Mouse (Mus musculus) midbrain, embryonic 10.5 days (tissue): ENCODE measurements around the gene Acsl1. TPM values are rescaled to one million over a fixed set of nuclear protein-coding genes. Genes with fewer than 3 reads are reported as not detected.

Experiments used
- DNase-seq: peaks from one replicate; pipeline ENCODE4 v3.0.0-alpha.2; 2017; ENCODE audit warnings: low spot score
- H3K27ac ChIP-seq: fragments of 300-500 bp; sonication (generic); replicated peaks from 2 replicates; pipeline ENCODE4 v1.5.1; 2016; ENCODE audit warnings: mild to moderate bottlenecking
- H3K27me3 ChIP-seq: fragments of 300-500 bp; sonication (generic); 2 replicates; pipeline ENCODE4 v1.6.1; 2016; ENCODE audit warnings: low read depth, mild to moderate bottlenecking; ENCODE audit not compliant: poor library complexity, severe bottlenecking
- H3K36me3 ChIP-seq: fragments of 300-500 bp; sonication (generic); 2 replicates; pipeline ENCODE4 v1.6.1; 2016; ENCODE audit warnings: mild to moderate bottlenecking, moderate library complexity
- H3K4me1 ChIP-seq: fragments of 300-500 bp; sonication (generic); 2 replicates; pipeline ENCODE4 v1.6.1; 2016
- H3K4me3 ChIP-seq: fragments of 300-500 bp; sonication (generic); 2 replicates; pipeline ENCODE4 v1.5.1; 2016; ENCODE audit warnings: mild to moderate bottlenecking, moderate library complexity
- H3K9me3 ChIP-seq: fragments of 300-500 bp; sonication (generic); replicated peaks from 2 replicates; pipeline ENCODE4 v1.6.1; 2016; ENCODE audit warnings: mild to moderate bottlenecking
- WGBS: fragments of 180-500 bp; shearing (Covaris S2); methylation state at CpG from one replicate; pipeline ENCODE4 v1.1.7; 2016; 5-methylcytosine and 5-hydroxymethylcytosine counted together
- polyA plus RNA-seq: library from polyadenylated mRNA; unstranded; fragments of >200 nt; fragmentation: Nextera tagmentation; extraction: Ambion mirVana; gene quantifications from 2 replicates; pipeline ENCODE4 v1.2.1, GENCODE M21; 2016

Acsl1 gene
- polyA plus RNA-seq, 1 experiment from 2014 or later, result 6.8 TPM

- peaks cover 20% of the 10 kb centered on the region for H3K36me3 ChIP-seq
- peak; percentile 99 for DNase-seq
- H3K4me1 ChIP-seq, result peaks cover 15% of the 10 kb centered on the region
- no peaks in the 10 kb centered on the region for H3K27me3 ChIP-seq
- WGBS, result under 1% methylated on average over 50 of the region's 50 CpGs
- peak within 1 kb of the TSS; percentile 78 for H3K4me3 ChIP-seq
- H3K9me3 ChIP-seq, result no peaks in the 10 kb centered on the region
- H3K27ac ChIP-seq, result peak within 1 kb of the TSS; percentile 83
These were observed 81.0 kb downstream of the Acsl1 start, which contains the start of gene Cenpu for GRCm38 (mm10) chr8:46551615-46552440. Gene Cenpu, plus strand, starts transcription at chr8:46552028.

- Histone ChIP-seq H3K36me3 (peaks cover 26% of the 10 kb centered on the region), H3K4me3 (peak overlapping the region; percentile 78)
These were observed 81.6 kb downstream of the Acsl1 start for GRCm38 (mm10) chr8:46552441-46552765.

GRCm38 (mm10) chr8:46559428-46559827, 88.6 kb downstream of the Acsl1 start:
- H3K36me3 ChIP-seq, result peaks cover 87% of the 10 kb centered on the region
- DNase-seq, result no peak
- WGBS, result 77% methylated on average over 6 of the region's 6 CpGs

More at GRCm38 (mm10) chr8:46552441-46552765, 81.6 kb downstream of the Acsl1 start:
- 4% methylated on average over 10 of the region's 10 CpGs for WGBS
- Histone ChIP-seq H3K27me3 (no peaks in the 10 kb centered on the region), H3K4me1 (peaks cover 15% of the 10 kb centered on the region), H3K9me3 (no peaks in the 10 kb centered on the region), H3K27ac (peak overlapping the region; percentile 83)
- DNase-seq, result no peak

DNA sequence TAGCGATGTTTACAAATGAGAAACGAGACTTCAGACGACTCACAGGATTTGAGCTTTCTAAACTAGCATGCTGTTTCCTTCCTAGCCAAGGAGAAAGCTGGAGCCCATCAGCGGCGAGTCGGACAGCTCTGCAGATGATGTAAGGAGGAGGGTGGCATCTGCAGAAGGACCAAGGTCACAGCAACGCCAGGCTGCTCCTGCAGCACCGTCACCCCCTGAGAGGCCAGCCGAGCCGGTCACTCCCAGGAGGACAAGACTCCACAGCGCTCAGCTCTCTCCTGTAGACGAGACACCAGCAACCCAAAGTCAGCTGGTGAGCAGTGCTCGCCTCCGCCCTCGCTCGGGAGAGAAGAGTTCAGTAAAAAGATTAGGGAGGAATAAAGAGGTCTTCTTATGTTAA, 91.5 kb downstream of the Acsl1 start:
- Histone ChIP-seq H3K9me3 (no peaks in the 10 kb centered on the region), H3K27me3 (no peaks in the 10 kb centered on the region), H3K36me3 (peaks cover 76% of the 10 kb centered on the region), H3K27ac (no peak overlapping the region), H3K4me1 (no peaks in the 10 kb centered on the region), H3K4me3 (no peak overlapping the region)
- no peak for DNase-seq
- 93% methylated on average over 16 of the region's 16 CpGs for WGBS

More at GRCm38 (mm10) chr8:46559428-46559827, 88.6 kb downstream of the Acsl1 start:
- H3K4me1 ChIP-seq, result no peaks in the 10 kb centered on the region
- H3K4me3 ChIP-seq, result no peak overlapping the region
- H3K9me3 ChIP-seq, result no peaks in the 10 kb centered on the region
- H3K27me3 ChIP-seq, result no peaks in the 10 kb centered on the region
- no peak overlapping the region for H3K27ac ChIP-seq

GRCm38 (mm10) chr8:46566914-46567529, 96.2 kb downstream of the Acsl1 start:
- 90% methylated on average over 7 of the region's 7 CpGs for WGBS
- H3K36me3 ChIP-seq, result peaks cover 57% of the 10 kb centered on the region
- DNase-seq, result no peak
- no peaks in the 10 kb centered on the region for H3K27me3 ChIP-seq
- no peak overlapping the region for H3K4me3 ChIP-seq
- H3K27ac ChIP-seq, result no peak overlapping the region
- no peaks in the 10 kb centered on the region for H3K9me3 ChIP-seq
- no peaks in the 10 kb centered on the region for H3K4me1 ChIP-seq

DNA sequence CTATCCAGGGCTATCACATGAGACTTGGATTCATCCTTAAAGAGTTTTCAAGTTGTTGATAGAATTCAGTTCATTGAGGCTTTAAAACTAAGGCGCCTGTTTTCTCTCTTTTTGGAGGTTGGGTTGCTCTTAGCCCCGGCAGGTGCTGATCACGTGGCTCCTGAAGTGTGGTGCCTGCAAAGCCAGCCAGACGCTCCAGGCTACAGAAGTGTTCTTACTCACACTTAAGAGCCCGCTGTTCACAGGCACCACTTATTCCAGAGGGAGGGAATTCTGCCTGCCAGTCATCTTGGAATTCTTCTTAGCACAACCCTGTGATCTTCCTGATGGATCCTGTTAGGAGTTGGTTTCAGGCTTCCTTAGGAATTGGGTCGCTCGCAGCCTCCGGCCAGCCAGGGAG, 97.1 kb downstream of the Acsl1 start:
- Histone ChIP-seq H3K36me3 (peaks cover 56% of the 10 kb centered on the region), H3K4me3 (no peak overlapping the region), H3K27me3 (no peaks in the 10 kb centered on the region), H3K4me1 (no peaks in the 10 kb centered on the region), H3K27ac (no peak overlapping the region), H3K9me3 (no peaks in the 10 kb centered on the region)
- 90% methylated on average over 8 of the region's 8 CpGs for WGBS
- no peak for DNase-seq

DNA sequence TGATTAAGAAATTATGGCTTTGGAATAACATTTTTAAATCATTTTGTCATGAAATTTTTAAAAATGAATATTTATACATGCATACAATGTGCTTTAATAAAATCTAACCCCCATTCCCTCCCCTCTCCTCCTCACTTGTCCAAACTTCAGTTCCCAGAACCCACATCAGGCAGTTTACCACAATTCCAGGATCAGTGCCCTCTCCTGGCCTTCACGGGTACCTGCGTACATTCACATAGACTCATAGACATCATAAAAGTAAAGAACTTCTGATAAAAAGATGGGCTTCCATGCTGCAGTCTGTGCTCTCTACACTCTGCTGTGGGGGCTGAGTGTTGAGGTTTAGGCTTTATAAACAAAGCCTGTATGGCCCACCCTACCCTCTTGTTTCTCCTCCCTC, 98.1 kb downstream of the Acsl1 start:
- Histone ChIP-seq H3K4me3 (no peak overlapping the region), H3K27ac (no peak overlapping the region), H3K9me3 (no peaks in the 10 kb centered on the region), H3K36me3 (peaks cover 55% of the 10 kb centered on the region), H3K4me1 (no peaks in the 10 kb centered on the region), H3K27me3 (no peaks in the 10 kb centered on the region)
- DNase-seq, result no peak
- 87% methylated on average over 2 of the region's 2 CpGs for WGBS

- 91% methylated on average over 19 of the region's 19 CpGs for WGBS
- Histone ChIP-seq H3K9me3 (no peaks in the 10 kb centered on the region), H3K4me3 (no peak overlapping the region), H3K4me1 (no peaks in the 10 kb centered on the region), H3K27ac (no peak overlapping the region), H3K36me3 (peaks cover 60% of the 10 kb centered on the region), H3K27me3 (no peaks in the 10 kb centered on the region)
- DNase-seq, result no peak
These were observed 99.0 kb downstream of the Acsl1 start for GRCm38 (mm10) chr8:46569659-46570441.

DNA sequence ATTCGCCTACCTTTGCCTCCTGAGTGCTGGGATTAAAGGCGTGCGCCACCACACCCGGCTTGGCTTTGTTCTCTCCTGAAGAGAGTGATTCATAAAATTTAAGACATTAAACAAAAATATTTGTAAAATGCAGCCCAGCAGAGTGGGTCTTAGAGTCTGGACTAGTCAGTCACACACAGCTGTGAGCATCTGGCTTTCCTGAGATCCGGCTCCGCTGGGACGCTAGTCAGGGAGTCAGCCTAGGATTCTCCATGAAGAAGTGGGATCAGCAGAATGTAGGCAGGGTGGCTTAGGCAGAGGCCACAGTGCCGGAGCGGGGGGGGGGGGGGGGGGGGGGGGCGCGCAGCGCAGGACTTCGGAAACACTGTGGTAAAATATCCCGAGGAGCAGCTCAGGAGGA, 99.8 kb downstream of the Acsl1 start:
- H3K36me3 ChIP-seq, result peaks cover 60% of the 10 kb centered on the region
- H3K4me3 ChIP-seq, result no peak overlapping the region
- 98% methylated on average over 8 of the region's 14 CpGs for WGBS

DNA sequence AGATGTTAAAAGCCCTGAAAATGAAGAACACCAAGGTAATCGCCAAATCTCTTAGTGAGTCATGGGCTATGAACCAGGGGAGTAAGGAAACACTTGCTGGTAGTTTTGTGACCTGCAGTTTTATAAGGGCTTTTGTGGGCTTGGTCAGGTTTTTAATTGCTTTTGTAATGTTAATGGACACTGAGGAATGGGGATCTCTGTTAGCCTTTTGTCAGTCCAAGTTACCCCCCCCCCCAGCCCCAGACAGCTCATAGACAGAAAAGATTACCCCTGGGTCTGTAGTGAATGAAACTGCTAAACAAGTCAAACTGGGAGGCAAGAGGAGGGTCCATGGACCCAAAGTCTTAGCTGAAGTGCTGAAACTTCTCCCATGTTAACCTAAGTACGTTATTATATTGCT, 102.6 kb downstream of the Acsl1 start:
- DNase-seq, result no peak
- no peak overlapping the region for H3K4me3 ChIP-seq
- no peaks in the 10 kb centered on the region for H3K27me3 ChIP-seq
- WGBS, result 95% methylated on average over 2 of the region's 2 CpGs
- peaks cover 80% of the 10 kb centered on the region for H3K36me3 ChIP-seq
- no peaks in the 10 kb centered on the region for H3K4me1 ChIP-seq
- H3K27ac ChIP-seq, result no peak overlapping the region
- no peaks in the 10 kb centered on the region for H3K9me3 ChIP-seq

More for the DNA sequence above, 99.8 kb downstream of the Acsl1 start:
- Histone ChIP-seq H3K4me1 (no peaks in the 10 kb centered on the region), H3K27me3 (no peaks in the 10 kb centered on the region), H3K27ac (no peak overlapping the region), H3K9me3 (no peaks in the 10 kb centered on the region)
- DNase-seq, result no peak

- DNase-seq, result no peak
- Histone ChIP-seq H3K4me1 (no peaks in the 10 kb centered on the region), H3K4me3 (no peak overlapping the region), H3K9me3 (no peaks in the 10 kb centered on the region), H3K36me3 (peaks cover 81% of the 10 kb centered on the region), H3K27me3 (no peaks in the 10 kb centered on the region), H3K27ac (no peak overlapping the region)
- 90% methylated on average over 2 of the region's 2 CpGs for WGBS
These were observed 103.1 kb downstream of the Acsl1 start for GRCm38 (mm10) chr8:46573964-46574363.

DNA sequence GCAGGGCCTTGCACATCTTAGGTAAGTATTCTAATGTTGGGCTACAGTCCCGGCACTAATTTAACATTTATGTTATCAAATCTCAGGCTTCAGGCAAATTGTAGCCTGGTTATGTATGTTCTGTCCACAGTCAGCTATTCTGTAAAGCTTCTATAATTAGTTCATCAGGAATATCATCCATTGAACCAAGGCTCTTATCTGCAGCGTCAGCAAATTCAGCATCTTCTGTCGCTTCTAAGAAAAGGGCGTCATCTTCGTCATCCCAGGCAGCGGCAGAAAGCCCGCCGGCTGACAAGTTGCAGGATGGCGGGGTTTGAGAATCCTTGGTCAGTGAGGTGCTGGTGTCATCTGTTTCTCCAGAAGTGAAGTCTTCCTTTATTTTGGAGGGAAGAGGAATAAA, 108.0 kb downstream of the Acsl1 start:
- WGBS, result 95% methylated on average over 9 of the region's 9 CpGs
- H3K36me3 ChIP-seq, result peaks cover 79% of the 10 kb centered on the region
- DNase-seq, result no peak

More for the DNA sequence above, 108.0 kb downstream of the Acsl1 start:
- Histone ChIP-seq H3K4me3 (no peak overlapping the region), H3K27ac (no peak overlapping the region), H3K4me1 (no peaks in the 10 kb centered on the region), H3K9me3 (no peaks in the 10 kb centered on the region), H3K27me3 (no peaks in the 10 kb centered on the region)
